Mouse (Mus musculus) spleen, postnatal 10 days (tissue): Measurements from ENCODE around the gene Aldh1l1.
A peak's percentile ranks its signal among the peaks of the same experiment; 100 is the strongest.

Source experiments
- DNase-seq, 2 experiments: peaks; one replicate each; pipeline ENCODE4 v3.0.0; 2021 to 2022; ENCODE audit warnings: low spot score in 2 of 2

Aldh1l1 gene

GRCm38 (mm10) chr6:90590707-90591106, 104.5 kb downstream of the Aldh1l1 start:
- no peak for DNase-seq

- no peak for DNase-seq
Measured at GRCm38 (mm10) chr6:90594972-90595371, 108.7 kb downstream of the Aldh1l1 start.

DNA sequence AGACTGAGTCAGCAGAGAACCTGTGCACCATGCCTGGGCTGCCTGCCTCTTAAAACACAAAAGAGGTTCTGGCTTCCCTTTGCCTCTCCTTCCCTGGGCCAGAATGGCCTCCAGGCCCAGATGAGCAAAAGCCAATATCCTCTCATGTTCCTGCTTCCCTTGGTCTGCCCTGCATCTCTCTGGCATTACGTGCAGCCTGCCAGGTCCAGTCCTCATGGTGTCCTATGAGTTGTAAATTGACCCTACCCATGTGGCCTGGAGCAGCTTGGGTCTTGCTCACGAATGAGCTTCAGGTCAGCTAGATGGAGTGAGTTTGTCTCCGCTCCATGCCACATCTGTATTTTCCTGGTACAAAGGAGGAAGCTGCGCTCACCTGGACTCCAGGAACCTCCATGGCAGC, 110.8 kb downstream of the Aldh1l1 start:
- DNase-seq, result no peak

GRCm38 (mm10) chr6:90597592-90597991, 111.4 kb downstream of the Aldh1l1 start:
- no peak for DNase-seq

GRCm38 (mm10) chr6:90598197-90598596, 112.0 kb downstream of the Aldh1l1 start:
- DNase-seq, result no peak

GRCm38 (mm10) chr6:90600351-90600750, 114.1 kb downstream of the Aldh1l1 start:
- no peak for DNase-seq

DNA sequence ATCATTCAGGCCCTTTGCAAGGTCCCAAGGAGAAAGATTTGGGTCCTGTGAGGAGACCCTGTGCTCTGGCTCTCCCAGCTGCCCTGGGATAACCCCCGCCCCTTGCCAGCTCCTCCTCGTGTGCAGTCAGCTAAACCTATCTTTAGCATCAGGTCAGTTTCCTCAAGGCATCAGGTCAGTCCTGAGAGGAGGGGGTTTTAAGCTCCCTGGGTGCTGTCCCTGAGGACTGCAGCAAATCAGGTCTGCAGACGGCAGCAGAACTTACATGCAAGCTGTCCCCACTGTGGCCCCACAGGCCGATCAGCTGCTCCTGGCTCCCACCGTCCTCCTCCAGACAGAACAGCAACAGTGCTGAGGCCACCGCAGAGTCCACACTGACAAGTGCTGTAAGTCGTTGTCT, 115.5 kb downstream of the Aldh1l1 start:
- no peak for DNase-seq

DNA sequence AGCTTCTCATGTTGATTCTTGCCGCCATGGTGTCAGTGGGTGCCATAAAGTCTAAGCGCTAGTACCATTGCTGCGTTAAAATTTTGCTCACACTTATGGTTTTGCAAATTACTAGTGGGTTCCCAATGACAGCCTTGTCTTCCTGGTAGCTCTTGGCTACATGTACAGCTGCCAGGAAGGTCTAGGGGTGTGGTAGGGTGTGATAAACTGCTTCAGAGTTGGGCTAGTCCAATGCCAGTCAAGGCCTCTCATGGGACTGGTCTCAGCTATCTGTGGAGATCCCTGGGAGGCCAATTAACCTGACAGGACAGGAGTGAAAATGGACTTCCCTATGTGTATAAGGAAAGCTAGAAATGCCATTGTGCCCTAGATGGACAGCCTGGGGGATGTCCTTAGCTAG, 116.1 kb downstream of the Aldh1l1 start:
- no peak for DNase-seq

DNA sequence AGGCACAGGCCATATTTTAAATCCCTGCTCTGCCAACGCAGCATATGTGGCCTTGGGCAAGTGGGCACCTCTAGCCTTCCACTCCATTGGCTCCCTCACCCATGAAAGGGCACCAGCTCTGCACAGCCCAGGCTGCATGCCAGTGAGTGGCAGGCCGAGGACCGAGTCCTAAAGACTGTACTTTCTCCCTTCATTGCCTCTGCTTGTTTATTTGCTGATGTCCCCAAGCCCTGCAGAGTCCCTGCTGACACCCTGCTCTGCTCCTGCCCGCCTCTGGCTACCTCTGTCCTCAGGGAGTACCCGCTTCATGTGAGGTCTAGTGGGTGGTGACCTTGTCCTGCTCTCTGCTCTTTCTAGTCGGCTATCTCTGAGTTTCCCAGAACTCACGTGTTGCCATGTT, 116.9 kb downstream of the Aldh1l1 start:
- no peak for DNase-seq

DNA sequence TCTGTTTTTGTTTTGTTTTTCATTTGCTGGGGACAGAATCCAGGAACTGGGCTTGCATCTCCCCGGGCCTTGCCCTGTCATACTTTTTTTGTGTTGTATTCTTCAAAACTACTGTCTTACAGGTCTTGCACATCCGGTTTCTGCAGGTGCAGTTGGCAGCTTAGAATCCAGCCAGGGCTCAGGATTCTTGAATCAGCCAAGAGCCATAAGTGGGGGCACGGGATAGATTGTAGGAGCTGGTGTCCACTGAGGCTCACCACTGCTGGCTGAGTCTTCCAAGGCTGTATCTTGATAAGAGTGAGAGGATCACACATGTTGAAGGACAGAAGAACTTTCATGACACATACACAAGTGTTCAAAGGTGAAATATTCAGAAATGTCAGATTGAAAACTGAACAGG, 117.9 kb downstream of the Aldh1l1 start:
- DNase-seq, result no peak

DNA sequence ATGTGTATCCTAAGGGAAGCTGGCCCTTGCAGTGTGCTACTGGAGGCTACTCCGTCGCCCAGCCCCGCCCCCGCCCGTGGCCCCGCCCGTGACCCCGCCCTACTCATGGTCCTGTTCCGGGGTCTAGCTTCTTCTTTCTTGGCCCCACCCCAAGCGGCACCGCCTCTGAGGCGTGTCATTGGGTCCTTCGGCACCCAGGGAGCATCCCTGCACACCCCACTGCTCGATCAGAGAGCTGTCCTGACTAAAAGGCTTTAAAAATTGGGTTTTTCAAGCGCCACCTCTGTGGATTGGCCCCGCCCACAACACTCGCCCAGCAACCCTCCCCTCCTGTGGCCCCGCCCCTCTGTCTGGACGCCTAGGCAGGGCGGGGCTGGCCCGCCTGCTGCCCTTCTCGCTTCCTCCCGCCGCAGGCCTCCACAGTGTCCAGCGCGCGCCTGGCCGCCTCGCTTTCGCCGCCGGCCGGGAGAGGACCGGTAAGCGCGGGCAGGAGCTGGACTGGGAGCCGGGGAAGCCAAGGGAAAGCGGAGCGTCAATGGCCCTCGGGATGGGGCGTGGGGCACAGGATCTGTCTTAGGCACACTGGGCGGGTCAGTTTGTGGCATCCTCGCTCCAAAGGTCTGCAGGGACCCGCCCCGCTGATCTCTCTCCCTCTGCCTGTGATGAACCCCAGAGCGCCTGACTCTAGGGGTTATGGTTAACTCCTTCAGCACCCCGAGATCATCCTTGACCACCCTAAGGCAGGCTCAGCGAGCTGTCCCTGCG, 118.5 kb downstream of the Aldh1l1 start, which contains the start of gene Slc41a3:
TSS of gene Slc41a3 (plus strand) at position 193 of the 765 bp plus-strand sequence.
- DNase-seq, result peak; percentile 93 to 96

DNA sequence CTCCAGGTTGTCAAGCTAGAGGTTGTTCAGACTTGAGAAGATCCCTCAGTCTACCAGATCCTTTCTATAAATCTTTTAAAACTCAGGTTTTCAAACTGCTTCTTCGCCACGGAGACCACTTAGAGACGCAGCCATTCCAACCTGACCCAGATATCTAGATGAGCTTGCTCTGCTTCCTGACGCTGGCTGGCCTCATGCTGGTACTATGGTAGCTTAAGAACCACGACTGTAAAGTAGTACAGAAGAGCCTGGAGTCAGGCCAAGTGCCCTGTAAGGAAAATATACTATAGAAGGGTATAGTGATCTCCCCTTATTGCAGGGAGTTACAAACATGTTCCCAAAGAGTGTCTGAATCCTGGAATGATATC, 119.1 kb downstream of the Aldh1l1 start:
- DNase-seq, result no peak

DNA sequence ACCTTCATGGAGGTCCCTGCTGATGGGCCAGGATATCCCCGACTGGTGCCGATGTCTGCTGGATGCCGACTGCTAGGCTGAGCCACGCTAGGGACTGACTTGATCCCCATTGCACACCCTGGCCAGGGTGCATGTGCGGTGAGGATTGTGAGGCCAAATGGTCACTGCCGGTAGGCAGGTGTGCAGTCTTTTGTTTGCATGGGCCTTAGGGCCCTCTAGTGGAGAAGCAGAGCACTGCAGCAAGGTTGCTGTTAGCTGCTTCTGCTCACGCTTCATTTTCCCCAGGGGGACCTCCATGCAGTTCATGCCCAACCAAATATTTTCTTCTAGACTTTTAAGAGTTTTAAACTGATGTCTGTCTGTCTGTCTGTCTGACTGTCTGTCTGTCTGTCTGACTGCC, 120.3 kb downstream of the Aldh1l1 start:
- DNase-seq, result peak; percentile 71 to 84

- DNase-seq, result peak; percentile 71 to 87
Measured at GRCm38 (mm10) chr6:90607196-90607595, 121.0 kb downstream of the Aldh1l1 start.

GRCm38 (mm10) chr6:90608186-90608585, 122.0 kb downstream of the Aldh1l1 start:
- DNase-seq, result peak in 1 of 2 experiments; percentile 67

DNA sequence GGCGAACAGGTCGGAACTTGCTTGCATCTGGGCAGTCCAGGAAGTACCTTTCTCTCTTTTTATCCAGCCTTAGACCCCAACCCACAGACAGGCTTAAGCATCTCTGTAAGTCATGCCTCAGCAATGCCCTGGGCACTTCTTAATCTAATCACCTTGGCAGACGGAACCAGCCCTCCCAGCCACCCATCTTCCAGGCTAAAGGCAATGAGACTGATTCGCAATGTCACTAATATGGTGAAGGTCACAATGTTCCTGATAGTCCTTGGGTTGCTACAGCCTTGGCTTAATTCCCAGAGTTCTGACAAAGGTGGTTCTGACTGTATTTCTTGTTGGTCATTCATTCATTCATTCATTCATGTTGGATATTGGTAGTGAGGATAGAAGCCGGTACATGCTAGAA, 124.0 kb downstream of the Aldh1l1 start:
- no peak for DNase-seq

DNA sequence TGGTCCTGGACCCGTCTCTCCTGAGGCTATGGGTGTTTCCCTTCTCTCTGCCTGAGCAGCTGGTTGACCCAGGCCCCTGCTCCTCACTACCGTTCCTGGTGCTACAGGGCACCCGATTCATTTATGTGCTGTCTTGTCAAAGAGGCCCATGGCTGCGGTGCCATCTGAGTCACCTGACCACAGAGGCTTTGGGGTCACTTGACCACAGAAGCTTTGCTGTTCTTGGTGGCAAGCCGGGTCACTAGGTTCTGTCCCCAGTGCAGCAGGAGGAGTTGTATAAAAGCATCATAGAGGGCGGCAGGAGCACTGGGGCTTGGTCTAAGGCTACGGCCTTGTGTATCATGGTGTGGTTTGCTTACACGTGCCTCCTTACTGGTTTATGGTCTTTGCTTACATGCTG, 127.0 kb downstream of the Aldh1l1 start:
- no peak for DNase-seq

DNA sequence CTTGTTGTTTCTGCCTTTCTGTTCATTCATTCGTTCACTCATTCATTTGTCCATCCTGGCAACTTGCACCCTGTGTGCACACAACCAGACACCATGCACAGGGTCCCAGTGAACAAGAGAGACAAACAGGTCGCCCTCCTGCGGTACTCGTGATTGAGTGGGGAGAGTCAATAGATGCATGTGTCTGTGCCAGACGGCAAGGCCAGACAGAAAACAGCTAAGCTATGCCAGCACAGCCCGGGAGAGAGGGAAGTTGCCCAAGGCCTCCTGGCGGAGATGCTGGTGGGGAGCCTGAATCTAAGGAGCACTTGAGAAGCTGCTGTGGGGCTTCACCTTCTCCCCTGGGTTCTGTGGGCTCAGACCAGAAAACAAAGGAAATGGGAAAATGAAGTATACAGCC, 129.1 kb downstream of the Aldh1l1 start:
- DNase-seq, result no peak

DNA sequence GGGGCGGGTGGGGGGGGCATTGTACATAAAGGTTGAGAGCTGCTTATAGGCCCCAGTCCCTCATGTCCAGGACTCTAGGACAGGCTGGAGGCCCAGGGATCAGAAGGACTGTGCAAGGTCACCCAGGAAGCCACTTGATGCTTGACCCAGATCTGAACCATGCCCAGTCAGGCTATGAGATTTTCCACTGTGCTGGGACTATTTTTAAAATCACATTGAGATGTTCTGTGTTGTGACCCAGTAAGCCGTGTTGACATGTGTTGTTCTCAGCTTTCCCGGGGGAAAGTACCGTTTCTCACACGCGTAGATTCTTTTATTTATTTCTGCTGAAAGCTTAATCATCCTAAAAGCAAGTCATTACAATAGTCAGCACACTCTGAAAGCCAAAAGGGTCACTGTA, 129.8 kb downstream of the Aldh1l1 start:
- no peak for DNase-seq

DNA sequence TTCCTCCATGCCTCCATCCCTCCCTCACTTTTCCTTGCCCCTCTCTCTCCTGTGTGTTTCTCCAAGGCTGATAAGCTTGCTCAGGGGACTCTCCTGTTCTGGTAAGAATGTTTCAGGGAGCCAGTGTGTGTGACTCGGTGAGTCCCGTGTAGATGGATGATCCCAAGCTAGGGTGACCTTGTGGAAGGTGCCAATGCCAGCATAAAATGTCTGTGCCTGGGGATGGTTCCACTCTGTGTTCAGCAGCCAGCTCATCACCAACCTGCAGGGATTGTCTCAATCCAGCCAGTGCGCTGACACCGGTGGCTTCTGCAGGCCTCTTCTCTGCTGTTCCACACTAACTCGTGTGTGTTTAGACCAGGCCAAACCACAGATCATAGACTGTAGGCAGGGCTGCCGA, 130.3 kb downstream of the Aldh1l1 start:
- no peak for DNase-seq

- DNase-seq, result peak in 1 of 2 experiments; percentile 51
Measured at GRCm38 (mm10) chr6:90618274-90618673, 132.0 kb downstream of the Aldh1l1 start.

DNA sequence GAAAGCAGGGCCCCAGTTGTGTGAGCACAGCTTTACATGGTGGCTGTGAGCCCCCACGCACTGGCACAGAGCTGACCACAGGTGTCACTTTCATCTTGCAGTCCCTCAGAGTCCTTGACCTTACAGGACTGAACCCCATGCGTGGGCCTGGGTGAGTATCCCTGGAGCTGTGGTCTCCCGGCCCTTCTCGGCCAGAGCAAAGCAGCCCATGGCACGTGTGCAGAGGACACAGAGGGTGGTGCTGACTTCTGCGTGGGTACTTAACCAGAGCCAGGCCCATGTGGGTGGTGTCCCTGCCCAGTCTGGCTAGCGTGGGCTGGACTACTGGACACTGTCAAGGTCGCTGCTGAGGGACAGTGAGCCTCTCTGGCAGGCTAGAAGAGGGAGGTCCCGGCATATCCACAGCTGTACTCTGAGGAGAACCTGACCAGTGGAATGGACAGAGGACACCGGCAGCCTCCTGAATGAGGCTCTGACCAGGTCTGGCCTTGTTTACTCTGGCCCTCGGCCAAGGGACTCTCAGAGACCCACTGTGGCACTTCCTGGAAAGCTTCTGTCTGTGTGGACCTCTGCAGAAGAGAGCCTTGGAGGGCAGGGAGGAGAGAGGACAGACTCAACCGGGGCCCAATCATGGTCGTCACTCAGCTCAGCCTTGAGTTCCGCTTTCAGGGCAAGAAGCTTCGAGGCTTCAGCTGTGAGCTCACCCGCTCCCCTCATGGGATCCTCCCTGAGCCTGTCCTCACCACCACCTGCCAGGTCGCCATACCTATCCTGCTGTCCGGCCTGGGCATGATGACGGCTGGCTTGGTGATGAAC, 132.8 kb downstream of the Aldh1l1 start:
- peak; percentile 50 to 60 for DNase-seq

DNA sequence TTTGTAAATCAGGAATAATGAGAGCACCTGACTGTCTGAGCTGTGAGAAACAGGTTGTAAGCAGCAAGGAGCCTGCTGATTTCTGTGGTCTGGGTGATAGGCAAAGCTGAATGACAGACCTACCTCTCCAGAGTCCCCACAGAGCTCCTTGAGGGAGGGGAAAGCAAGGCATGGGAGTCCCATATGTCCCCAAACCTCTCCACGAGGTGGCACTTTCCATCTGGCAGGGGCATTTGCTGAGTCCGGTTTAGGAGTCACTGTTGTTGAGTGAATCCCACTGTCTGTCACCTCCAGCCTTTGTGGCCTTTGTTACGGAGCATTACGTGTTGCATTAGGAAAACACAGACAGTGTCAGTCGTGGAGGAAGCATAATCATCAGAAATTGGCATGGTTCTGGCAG, 133.7 kb downstream of the Aldh1l1 start:
- peak; percentile 34 to 43 for DNase-seq
